Mouse (Mus musculus) midbrain, embryonic 16.5 days (tissue): Measurements from ENCODE around the gene Ubqln4. TPM values are rescaled to one million over a fixed set of nuclear protein-coding genes. Genes with fewer than 3 reads are reported as not detected.
"Not testable (repeated sequence)": the region's sequence is repeated elsewhere in the genome, so short reads cannot be mapped to it uniquely, and the experiment has no call there.

ENCODE experiments used
- ATAC-seq: fragments of 200-750 bp; cut with Nextera tagmentation; 2 replicates; pipeline ENCODE4 v1.8.0; 2017; ENCODE audit warnings: moderate TSS enrichment
- H3K27ac ChIP-seq: fragments of 300-500 bp; sonication (generic); 2 replicates; pipeline ENCODE4 v1.5.1; 2014; ENCODE audit warnings: mild to moderate bottlenecking, low read length, mixed read lengths
- H3K27me3 ChIP-seq: fragments of 300-500 bp; sonication (generic); 2 replicates; pipeline ENCODE4 v1.6.1; 2014; ENCODE audit warnings: low read depth, low read length, mixed read lengths; ENCODE audit not compliant: control insufficient read depth, insufficient read depth
- H3K36me3 ChIP-seq: fragments of 300-500 bp; sonication (generic); 2 replicates; pipeline ENCODE4 v1.6.1; 2014; ENCODE audit warnings: mild to moderate bottlenecking, low read length, moderate library complexity, mixed read lengths; ENCODE audit not compliant: control insufficient read depth, insufficient read depth
- H3K4me1 ChIP-seq: fragments of 300-500 bp; sonication (generic); 2 replicates; pipeline ENCODE4 v1.6.1; 2014; ENCODE audit warnings: mild to moderate bottlenecking, low read length, mixed read lengths; ENCODE audit not compliant: control insufficient read depth, insufficient read depth
- H3K4me2 ChIP-seq: fragments of 300-500 bp; sonication (generic); 2 replicates; pipeline ENCODE4 v1.6.1; 2014; ENCODE audit warnings: mild to moderate bottlenecking, low read length, mixed read lengths
- H3K4me3 ChIP-seq: fragments of 300-500 bp; sonication (generic); 2 replicates; pipeline ENCODE4 v1.5.1; 2014; ENCODE audit warnings: low read depth, mild to moderate bottlenecking, low read length, moderate library complexity, mixed read lengths
- H3K9ac ChIP-seq: fragments of 300-500 bp; sonication (generic); 2 replicates; pipeline ENCODE4 v1.6.1; 2014; ENCODE audit warnings: low read depth, low read length, mixed read lengths
- H3K9me3 ChIP-seq: fragments of 300-500 bp; sonication (generic); replicated peaks from 2 replicates; pipeline ENCODE4 v1.6.1; 2014; ENCODE audit warnings: mild to moderate bottlenecking, low read length, mixed read lengths; ENCODE audit not compliant: control insufficient read depth, poor library complexity, severe bottlenecking
- WGBS: fragments of 180-500 bp; shearing (Covaris S2); extraction: QIAGEN DNeasy Blood & Tissue Kit; methylation state at CpG from one replicate; pipeline ENCODE4 v1.1.7; 2014; 5-methylcytosine and 5-hydroxymethylcytosine counted together
- polyA plus RNA-seq: library from polyadenylated mRNA; unstranded; fragments of >200 nt; fragmentation: Nextera tagmentation; extraction: Ambion mirVana; gene quantifications from 2 replicates; pipeline ENCODE4 v1.2.1, GENCODE M21; 2015

Ubqln4 gene
- polyA plus RNA-seq, 1 experiment from 2014 or later = 41.3 TPM

DNA sequence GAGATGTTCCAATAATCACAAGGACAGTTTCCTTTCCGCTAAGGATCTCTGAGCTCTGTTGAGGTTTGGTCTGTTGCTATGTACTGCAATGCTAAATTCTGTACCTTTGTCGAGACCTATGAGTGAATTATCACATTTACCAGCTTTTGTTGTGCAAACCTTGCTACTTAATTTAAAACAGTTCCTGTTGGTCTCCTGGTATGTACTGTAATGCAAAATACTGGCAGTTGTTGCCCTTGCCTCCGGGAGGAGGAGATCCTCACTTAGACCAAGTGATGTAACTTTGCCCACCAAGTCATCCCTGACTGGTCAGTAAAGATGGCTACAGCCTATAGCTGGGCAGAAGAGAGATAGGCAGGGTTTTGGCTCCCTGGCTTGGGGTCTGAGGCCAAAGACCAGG is 22.0 kb downstream of the Ubqln4 start, which contains the start of gene Ssr2:
Gene Ssr2 (plus strand): TSS at position 337 of the 400 bp plus-strand sequence.
- 88% methylated on average over 3 of the region's 3 CpGs for WGBS

GRCm38 (mm10) chr3:88577846-88578245 is 24.3 kb downstream of the Ubqln4 start:
- H3K9ac ChIP-seq, H3K27me3 ChIP-seq, H3K9me3 ChIP-seq, H3K4me2 ChIP-seq, H3K4me3 ChIP-seq, ATAC-seq, H3K27ac ChIP-seq, H3K36me3 ChIP-seq: not testable (repeated sequence)
- WGBS = 84% methylated on average over 5 of the region's 5 CpGs
- H3K4me1 ChIP-seq = peaks cover 12% of the 10 kb centered on the region

More for the DNA sequence above, 22.0 kb downstream of the Ubqln4 start, which contains the start of gene Ssr2:
- no peak within 1 kb of the TSS for H3K9ac ChIP-seq
- no peak for ATAC-seq
- H3K27ac ChIP-seq = no peak within 1 kb of the TSS
- H3K9me3 ChIP-seq = no peaks in the 10 kb centered on the region
- peaks cover 6% of the 10 kb centered on the region for H3K4me1 ChIP-seq
- no peak within 1 kb of the TSS for H3K4me2 ChIP-seq
- no peaks in the 10 kb centered on the region for H3K36me3 ChIP-seq
- no peaks in the 10 kb centered on the region for H3K27me3 ChIP-seq
- H3K4me3 ChIP-seq = no peak within 1 kb of the TSS

DNA sequence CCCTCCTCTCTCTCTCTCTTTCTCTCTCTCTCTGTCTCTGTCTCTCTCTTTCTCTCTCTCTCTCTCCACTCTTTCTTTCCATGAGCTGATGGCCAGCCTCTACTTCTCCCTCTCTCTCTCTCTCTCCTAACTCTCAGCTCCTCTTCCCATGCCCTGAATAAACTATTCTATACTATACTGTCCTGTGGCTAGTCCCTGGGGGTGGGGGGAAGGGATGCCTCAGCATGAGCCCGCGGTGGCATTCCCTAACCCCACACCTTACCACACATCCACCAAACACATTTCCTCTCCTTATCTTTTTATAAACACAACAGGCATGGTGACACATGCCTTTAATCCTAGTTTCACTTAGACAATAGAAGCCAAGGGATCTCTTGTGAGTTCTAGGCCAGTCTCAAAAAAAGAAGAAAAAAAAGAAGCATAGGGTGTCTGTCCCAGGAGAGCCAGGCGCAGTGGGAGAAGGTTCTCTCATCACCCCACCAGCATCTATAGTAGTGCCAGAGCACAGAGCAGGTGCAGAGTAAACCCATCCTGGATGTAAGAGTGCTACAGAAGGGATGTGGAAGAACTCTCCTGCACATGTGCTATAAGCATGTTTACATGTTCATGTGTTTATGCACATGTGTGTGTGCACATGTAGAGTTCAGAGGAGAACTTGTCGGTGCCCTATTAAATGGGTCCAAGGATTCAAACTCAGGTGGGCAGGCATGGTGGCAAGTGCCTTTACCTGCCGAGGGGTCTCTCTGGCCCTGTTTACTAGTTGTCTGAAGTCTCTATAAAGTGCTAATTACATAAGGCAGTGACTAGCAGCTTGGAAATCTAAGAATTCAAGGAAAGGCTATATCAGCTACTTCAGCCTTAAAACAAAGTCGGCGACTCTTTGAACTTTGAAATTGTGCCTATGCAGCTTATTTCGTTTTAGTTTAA is 25.2 kb downstream of the Ubqln4 start:
- peaks cover 12% of the 10 kb centered on the region for H3K4me1 ChIP-seq
- H3K9me3 ChIP-seq = no peaks in the 10 kb centered on the region
- H3K36me3 ChIP-seq = peaks cover 9% of the 10 kb centered on the region; the same call in 1 of the 2 replicates
- H3K27me3 ChIP-seq = no peaks in the 10 kb centered on the region
- ATAC-seq = peak; percentile 47; the same call in 1 of the 2 replicates
- H3K27ac ChIP-seq = no peak overlapping the region
- WGBS = 54% methylated on average over 8 of the region's 8 CpGs
- peak overlapping the region; percentile 99 for H3K4me3 ChIP-seq
- H3K9ac ChIP-seq = no peak overlapping the region; the same call in 1 of the 2 replicates
- peak overlapping the region; percentile 56 for H3K4me2 ChIP-seq

DNA sequence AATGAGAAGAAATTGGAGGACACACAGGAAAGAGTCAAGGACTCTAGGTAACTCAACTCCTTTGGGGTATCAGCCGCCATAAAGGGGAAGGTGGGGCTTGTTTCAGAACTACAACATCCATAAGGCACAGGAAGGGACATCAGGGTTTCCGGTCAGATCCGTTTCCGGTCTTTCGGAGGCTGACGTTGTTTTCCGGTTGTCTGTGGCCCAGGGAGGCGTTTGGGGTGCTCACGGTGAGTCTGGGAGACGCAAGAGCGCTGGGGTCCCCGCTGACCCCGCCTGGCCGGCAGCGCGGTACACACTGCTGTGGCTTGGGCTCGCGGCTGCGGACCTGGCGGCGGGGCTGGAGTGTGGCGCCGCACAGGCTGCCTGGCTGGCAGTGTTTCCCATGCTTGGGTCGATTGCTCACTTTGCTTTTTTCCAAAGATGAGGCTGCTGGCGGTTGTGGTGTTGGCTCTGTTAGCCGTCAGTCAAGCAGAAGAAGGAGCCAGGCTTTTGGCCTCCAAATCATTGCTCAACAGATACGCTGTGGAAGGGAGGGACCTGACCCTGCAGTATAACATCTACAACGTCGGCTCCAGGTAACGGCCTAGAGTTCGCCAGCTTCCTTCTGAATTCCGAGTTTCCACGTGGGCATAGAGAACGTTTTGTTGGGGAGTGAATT is 26.0 kb downstream of the Ubqln4 start:
- ATAC-seq = peak; percentile 93
- peaks cover 12% of the 10 kb centered on the region for H3K4me1 ChIP-seq
- H3K36me3 ChIP-seq = peaks cover 9% of the 10 kb centered on the region; the same call in 1 of the 2 replicates
- H3K4me3 ChIP-seq = peak overlapping the region; percentile 99
- peak overlapping the region; percentile 92 for H3K9ac ChIP-seq
- H3K9me3 ChIP-seq = no peaks in the 10 kb centered on the region
- under 1% methylated on average over 34 of the region's 34 CpGs for WGBS
- peak overlapping the region; percentile 66 for H3K27ac ChIP-seq
- H3K27me3 ChIP-seq = no peaks in the 10 kb centered on the region
- peak overlapping the region; percentile 94 for H3K4me2 ChIP-seq

DNA sequence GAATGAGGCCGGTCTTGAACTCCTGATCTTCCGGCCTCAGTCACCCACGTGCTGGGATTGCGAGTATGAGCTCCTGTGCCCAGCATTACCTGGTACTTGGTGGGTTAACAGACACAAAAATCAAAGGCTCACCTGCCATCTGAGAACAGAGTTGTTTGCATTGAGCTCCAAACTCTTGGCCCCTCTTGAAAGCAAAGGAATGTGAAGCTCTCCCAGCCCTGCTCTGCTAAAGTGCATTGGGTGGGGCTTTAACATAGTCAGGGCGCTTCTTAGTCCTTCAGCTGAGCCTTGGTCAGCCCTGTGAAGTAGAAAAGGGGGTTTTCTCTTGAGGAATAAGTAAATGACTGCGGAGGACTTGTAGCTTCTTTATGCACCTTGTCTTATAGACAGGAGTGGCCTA is 32.2 kb downstream of the Ubqln4 start:
- Histone ChIP-seq H3K4me3 (no peak overlapping the region), H3K4me1 (peaks cover 4% of the 10 kb centered on the region), H3K27ac (no peak overlapping the region), H3K9ac (no peak overlapping the region), H3K9me3 (no peaks in the 10 kb centered on the region), H3K36me3 (peaks cover 20% of the 10 kb centered on the region), H3K27me3 (no peaks in the 10 kb centered on the region), H3K4me2 (no peak overlapping the region)
- ATAC-seq = no peak
- 97% methylated on average over 6 of the region's 6 CpGs for WGBS

DNA sequence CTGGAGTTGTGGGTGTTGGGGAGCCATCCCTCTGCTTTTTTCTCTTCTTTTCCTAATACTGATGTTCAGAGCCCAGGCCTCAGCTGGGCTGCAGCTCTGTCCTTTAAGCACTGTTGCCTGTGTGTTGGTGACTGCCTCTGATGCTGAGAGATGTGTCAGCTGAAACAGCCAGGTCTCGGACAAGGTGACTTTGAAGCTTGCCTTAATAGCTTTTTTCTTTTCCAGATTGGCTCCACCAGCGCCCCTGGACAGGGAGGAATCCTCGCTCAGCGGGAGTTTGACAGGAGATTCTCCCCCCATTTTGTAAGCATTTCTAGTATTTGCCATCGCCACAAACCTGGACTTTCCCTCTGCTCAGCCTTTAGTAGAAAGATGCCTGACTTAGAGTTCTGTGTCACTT is 33.1 kb downstream of the Ubqln4 start:
- ATAC-seq = no peak
- H3K36me3 ChIP-seq = peaks cover 20% of the 10 kb centered on the region
- H3K27ac ChIP-seq = no peak overlapping the region
- WGBS = 94% methylated on average over 5 of the region's 5 CpGs
- H3K4me2 ChIP-seq = no peak overlapping the region
- H3K9me3 ChIP-seq = no peaks in the 10 kb centered on the region
- no peaks in the 10 kb centered on the region for H3K4me1 ChIP-seq
- no peaks in the 10 kb centered on the region for H3K27me3 ChIP-seq
- H3K9ac ChIP-seq = no peak overlapping the region
- no peak overlapping the region for H3K4me3 ChIP-seq

- peaks cover 12% of the 10 kb centered on the region for H3K36me3 ChIP-seq
- no peak overlapping the region for H3K27ac ChIP-seq
- no peaks in the 10 kb centered on the region for H3K4me1 ChIP-seq
- no peak overlapping the region for H3K4me3 ChIP-seq
- no peak overlapping the region for H3K9ac ChIP-seq
- ATAC-seq = no peak
- 26% methylated on average over 5 of the region's 5 CpGs for WGBS
- no peak overlapping the region for H3K4me2 ChIP-seq
- no peaks in the 10 kb centered on the region for H3K9me3 ChIP-seq
- no peaks in the 10 kb centered on the region for H3K27me3 ChIP-seq
Measured at GRCm38 (mm10) chr3:88590246-88590645, 36.7 kb downstream of the Ubqln4 start.

- Histone ChIP-seq H3K27me3 (no peaks in the 10 kb centered on the region), H3K4me3 (no peak overlapping the region), H3K9ac (no peak overlapping the region), H3K4me2 (no peak overlapping the region), H3K36me3 (peaks cover 12% of the 10 kb centered on the region), H3K27ac (no peak overlapping the region), H3K9me3 (no peaks in the 10 kb centered on the region), H3K4me1 (no peaks in the 10 kb centered on the region)
- WGBS = 55% methylated on average over 3 of the region's 3 CpGs
- ATAC-seq = no peak
Measured at GRCm38 (mm10) chr3:88591044-88591443, 37.5 kb downstream of the Ubqln4 start.
